Mouse (Mus musculus): ENCODE results near the gene Igdcc3.

Gene Igdcc3

GRCm38 (mm10) chr9:65140936-65141305, at the start of gene Igdcc3:
Gene Igdcc3 (plus strand): TSS chr9:65141189.
- DNase-seq (ENCODE audit: low read depth, low spot score) = no peak

GRCm38 (mm10) chr9:65094237-65094636, 46.8 kb upstream of the Igdcc3 start:
- no peak for DNase-seq (ENCODE audit: low read depth, low spot score)

- DNase-seq (ENCODE audit: low read depth, low spot score) = no peak
Measured at GRCm38 (mm10) chr9:65100991-65101685, 39.9 kb upstream of the Igdcc3 start, which contains the start of gene Igdcc4. Gene Igdcc4 (plus strand): TSS chr9:65101486.

- peak; percentile 6 for DNase-seq (ENCODE audit: low read depth, low spot score)
Measured at GRCm38 (mm10) chr9:65101686-65102376, 39.2 kb upstream of the Igdcc3 start.

GRCm38 (mm10) chr9:65102377-65103172, 38.4 kb upstream of the Igdcc3 start:
- DNase-seq (ENCODE audit: low read depth, low spot score) = no peak

GRCm38 (mm10) chr9:65103173-65103752, 37.7 kb upstream of the Igdcc3 start:
- DNase-seq (ENCODE audit: low read depth, low spot score) = no peak

- no peak for DNase-seq (ENCODE audit: low read depth, low spot score)
Measured at GRCm38 (mm10) chr9:65106821-65107220, 34.2 kb upstream of the Igdcc3 start.

GRCm38 (mm10) chr9:65107893-65108292, 33.1 kb upstream of the Igdcc3 start:
- no peak for DNase-seq (ENCODE audit: low read depth, low spot score)

- DNase-seq (ENCODE audit: low read depth, low spot score) = no peak
Measured at GRCm38 (mm10) chr9:65109132-65110072, 31.6 kb upstream of the Igdcc3 start.

- no peak for DNase-seq (ENCODE audit: low read depth, low spot score)
Measured at GRCm38 (mm10) chr9:65111698-65112097, 29.3 kb upstream of the Igdcc3 start.

- DNase-seq (ENCODE audit: low read depth, low spot score) = no peak
Measured at GRCm38 (mm10) chr9:65113694-65114093, 27.3 kb upstream of the Igdcc3 start.

GRCm38 (mm10) chr9:65115891-65116290, 25.1 kb upstream of the Igdcc3 start:
- no peak for DNase-seq (ENCODE audit: low read depth, low spot score)

GRCm38 (mm10) chr9:65117516-65117915, 23.5 kb upstream of the Igdcc3 start:
- no peak for DNase-seq (ENCODE audit: low read depth, low spot score)

- peak; percentile 66 for DNase-seq (ENCODE audit: low read depth, low spot score)
Measured at GRCm38 (mm10) chr9:65120935-65121334, 20.1 kb upstream of the Igdcc3 start.

GRCm38 (mm10) chr9:65122545-65122944, 18.4 kb upstream of the Igdcc3 start:
- DNase-seq (ENCODE audit: low read depth, low spot score) = no peak

- peak; percentile 37 for DNase-seq (ENCODE audit: low read depth, low spot score)
Measured at GRCm38 (mm10) chr9:65123552-65124168, 17.3 kb upstream of the Igdcc3 start.

GRCm38 (mm10) chr9:65128123-65128815, 12.7 kb upstream of the Igdcc3 start:
- peak; percentile 53 for DNase-seq (ENCODE audit: low read depth, low spot score)

- DNase-seq (ENCODE audit: low read depth, low spot score) = no peak
Measured at GRCm38 (mm10) chr9:65131717-65132116, 9.3 kb upstream of the Igdcc3 start.

GRCm38 (mm10) chr9:65133739-65134138, 7.2 kb upstream of the Igdcc3 start:
- DNase-seq (ENCODE audit: low read depth, low spot score) = peak; percentile 90

GRCm38 (mm10) chr9:65135126-65135525, 5.9 kb upstream of the Igdcc3 start:
- DNase-seq (ENCODE audit: low read depth, low spot score) = no peak

Measured in CD4-positive, CD25-positive, alpha-beta regulatory T cell, adult 2 months (primary cell).